Mouse (Mus musculus): ENCODE results near the gene Git1. TPM values are rescaled to one million over a fixed set of nuclear protein-coding genes. Genes with fewer than 3 reads are reported as not detected.

Gene Git1
- 1.8 and 1.9 TPM in 2 replicates for polyA plus RNA-seq (2015; fragmentation: Nextera tagmentation; extraction: Ambion mirVana)

GRCm38 (mm10) chr11:77493512-77494343 is at the start of gene Git1:
Gene Git1 (plus strand): TSS chr11:77493562.
- ATAC-seq (ENCODE audit: low read depth) (no peak; the same call in 1 of the 2 replicates), DNase-seq (peak; percentile 54)
- WGBS (ENCODE audit: insufficient replicate concordance): under 1% methylated on average over 67 of the region's 74 CpGs
- Histone ChIP-seq H3K4me1 (replicated peaks) (peaks cover 89% of the 10 kb centered on the region), H3K9me3 (replicated peaks) (no peaks in the 10 kb centered on the region), H3K27ac (peak within 1 kb of the TSS; percentile 81), H3K4me3 (replicated peaks) (peak within 1 kb of the TSS; percentile 87), H3K27me3 (peaks cover 24% of the 10 kb centered on the region), H3K36me3 (no peaks in the 10 kb centered on the region), H3K9ac (peak within 1 kb of the TSS; percentile 88), H3K4me2 (peak within 1 kb of the TSS; percentile 98)

- Histone ChIP-seq H3K36me3 (peaks cover 20% of the 10 kb centered on the region), H3K9ac (no peak overlapping the region), H3K4me1 (replicated peaks) (peaks cover 26% of the 10 kb centered on the region), H3K4me3 (replicated peaks) (no peak overlapping the region), H3K27ac (no peak overlapping the region), H3K4me2 (no peak overlapping the region), H3K9me3 (replicated peaks) (no peaks in the 10 kb centered on the region), H3K27me3 (no peaks in the 10 kb centered on the region)
- DNase-seq (no peak), ATAC-seq (ENCODE audit: low read depth) (no peak)
- 50% methylated on average over 2 of the region's 2 CpGs for WGBS (ENCODE audit: insufficient replicate concordance)
Observed at GRCm38 (mm10) chr11:77444939-77445338, 48.4 kb upstream of the Git1 start.

- ATAC-seq (ENCODE audit: low read depth) (peak; percentile 92), DNase-seq (peak; percentile 61)
- Histone ChIP-seq H3K36me3 (peaks cover 13% of the 10 kb centered on the region), H3K9ac (no peak overlapping the region), H3K4me1 (replicated peaks) (peaks cover 21% of the 10 kb centered on the region), H3K4me2 (no peak overlapping the region), H3K27ac (peak overlapping the region; percentile 59; the same call in 1 of the 2 replicates), H3K9me3 (replicated peaks) (no peaks in the 10 kb centered on the region), H3K27me3 (no peaks in the 10 kb centered on the region), H3K4me3 (replicated peaks) (no peak overlapping the region)
- WGBS (ENCODE audit: insufficient replicate concordance): 13% methylated on average over 6 of the region's 6 CpGs
Observed at GRCm38 (mm10) chr11:77446628-77447041, 46.7 kb upstream of the Git1 start.

GRCm38 (mm10) chr11:77449224-77449623 is 44.1 kb upstream of the Git1 start:
- H3K9me3 ChIP-seq (replicated peaks): no peaks in the 10 kb centered on the region
- no peaks in the 10 kb centered on the region for H3K27me3 ChIP-seq
- peaks cover 21% of the 10 kb centered on the region for H3K4me1 ChIP-seq (replicated peaks)
- peaks cover 20% of the 10 kb centered on the region for H3K36me3 ChIP-seq
- H3K9ac ChIP-seq: no peak overlapping the region
- DNase-seq (no peak), ATAC-seq (ENCODE audit: low read depth) (no peak)
- WGBS (ENCODE audit: insufficient replicate concordance): 74% methylated on average over 7 of the region's 7 CpGs
- H3K4me3 ChIP-seq (replicated peaks): no peak overlapping the region
- no peak overlapping the region for H3K27ac ChIP-seq
- H3K4me2 ChIP-seq: no peak overlapping the region

GRCm38 (mm10) chr11:77451670-77452069 is 41.7 kb upstream of the Git1 start:
- no peak overlapping the region for H3K9ac ChIP-seq
- H3K4me1 ChIP-seq (replicated peaks): peaks cover 7% of the 10 kb centered on the region
- no peak overlapping the region for H3K4me3 ChIP-seq (replicated peaks)
- peaks cover 33% of the 10 kb centered on the region for H3K36me3 ChIP-seq
- H3K4me2 ChIP-seq: no peak overlapping the region
- no peak overlapping the region for H3K27ac ChIP-seq
- no peaks in the 10 kb centered on the region for H3K9me3 ChIP-seq (replicated peaks)
- H3K27me3 ChIP-seq: no peaks in the 10 kb centered on the region
- 83% methylated on average over 2 of the region's 2 CpGs for WGBS (ENCODE audit: insufficient replicate concordance)
- no peak for ATAC-seq (ENCODE audit: low read depth)
- no peak for DNase-seq

- DNase-seq (no peak), ATAC-seq (ENCODE audit: low read depth) (no peak)
- H3K27me3 ChIP-seq: no peaks in the 10 kb centered on the region
- no peak overlapping the region for H3K9ac ChIP-seq
- peaks cover 33% of the 10 kb centered on the region for H3K36me3 ChIP-seq
- no peaks in the 10 kb centered on the region for H3K4me1 ChIP-seq (replicated peaks)
- H3K4me3 ChIP-seq (replicated peaks): no peak overlapping the region
- no peak overlapping the region for H3K27ac ChIP-seq
- no peaks in the 10 kb centered on the region for H3K9me3 ChIP-seq (replicated peaks)
- 79% methylated on average over 2 of the region's 2 CpGs for WGBS (ENCODE audit: insufficient replicate concordance)
- H3K4me2 ChIP-seq: no peak overlapping the region
Observed at GRCm38 (mm10) chr11:77453388-77453787, 40.0 kb upstream of the Git1 start.

- Histone ChIP-seq H3K4me1 (replicated peaks) (no peaks in the 10 kb centered on the region), H3K27me3 (peaks cover 8% of the 10 kb centered on the region), H3K27ac (no peak overlapping the region), H3K9me3 (replicated peaks) (no peaks in the 10 kb centered on the region), H3K36me3 (peaks cover 23% of the 10 kb centered on the region), H3K9ac (no peak overlapping the region), H3K4me3 (replicated peaks) (no peak overlapping the region), H3K4me2 (no peak overlapping the region)
- no peak for DNase-seq
- no peak for ATAC-seq (ENCODE audit: low read depth)
- WGBS (ENCODE audit: insufficient replicate concordance): 79% methylated on average over 9 of the region's 9 CpGs
Observed at GRCm38 (mm10) chr11:77455770-77456510, 37.4 kb upstream of the Git1 start.

GRCm38 (mm10) chr11:77456866-77457265 is 36.5 kb upstream of the Git1 start:
- no peak overlapping the region for H3K27ac ChIP-seq
- H3K9ac ChIP-seq: no peak overlapping the region
- H3K4me2 ChIP-seq: no peak overlapping the region
- H3K4me3 ChIP-seq (replicated peaks): no peak overlapping the region
- peaks cover 23% of the 10 kb centered on the region for H3K36me3 ChIP-seq
- no peaks in the 10 kb centered on the region for H3K9me3 ChIP-seq (replicated peaks)
- peaks cover 17% of the 10 kb centered on the region for H3K27me3 ChIP-seq
- WGBS (ENCODE audit: insufficient replicate concordance): 71% methylated on average over 6 of the region's 6 CpGs
- ATAC-seq (ENCODE audit: low read depth): no peak
- H3K4me1 ChIP-seq (replicated peaks): peaks cover 1% of the 10 kb centered on the region
- no peak for DNase-seq

GRCm38 (mm10) chr11:77461856-77462255 is 31.5 kb upstream of the Git1 start:
- no peak for DNase-seq
- WGBS (ENCODE audit: insufficient replicate concordance): 6% methylated on average over 6 of the region's 6 CpGs
- Histone ChIP-seq H3K4me2 (peak overlapping the region; percentile 80), H3K4me3 (replicated peaks) (peak overlapping the region; percentile 59), H3K27me3 (peaks cover 67% of the 10 kb centered on the region), H3K4me1 (replicated peaks) (peaks cover 14% of the 10 kb centered on the region), H3K9me3 (replicated peaks) (no peaks in the 10 kb centered on the region), H3K36me3 (no peaks in the 10 kb centered on the region), H3K27ac (no peak overlapping the region), H3K9ac (peak overlapping the region; percentile 41)
- ATAC-seq (ENCODE audit: low read depth): no peak

GRCm38 (mm10) chr11:77462283-77463100 is 30.9 kb upstream of the Git1 start, which contains the start of gene Coro6:
Gene Coro6 (plus strand): TSS chr11:77462411.
- peak; percentile 62 for ATAC-seq (ENCODE audit: low read depth)
- H3K9ac ChIP-seq: peak within 1 kb of the TSS; percentile 41
- H3K4me2 ChIP-seq: peak within 1 kb of the TSS; percentile 80

GRCm38 (mm10) chr11:77463101-77463445 is 30.3 kb upstream of the Git1 start:
- no peak for DNase-seq
- 39% methylated on average over 8 of the region's 8 CpGs for WGBS (ENCODE audit: insufficient replicate concordance)
- Histone ChIP-seq H3K4me3 (replicated peaks) (peak overlapping the region; percentile 59), H3K9me3 (replicated peaks) (no peaks in the 10 kb centered on the region), H3K9ac (peak overlapping the region; percentile 41; the same call in 1 of the 2 replicates), H3K4me1 (replicated peaks) (peaks cover 23% of the 10 kb centered on the region), H3K4me2 (peak overlapping the region; percentile 80), H3K27ac (no peak overlapping the region), H3K27me3 (peaks cover 79% of the 10 kb centered on the region), H3K36me3 (no peaks in the 10 kb centered on the region)
- no peak for ATAC-seq (ENCODE audit: low read depth)

More at GRCm38 (mm10) chr11:77462283-77463100, 30.9 kb upstream of the Git1 start, which contains the start of gene Coro6:
- Histone ChIP-seq H3K36me3 (no peaks in the 10 kb centered on the region), H3K27me3 (peaks cover 74% of the 10 kb centered on the region), H3K4me3 (replicated peaks) (peak within 1 kb of the TSS; percentile 59), H3K4me1 (replicated peaks) (peaks cover 18% of the 10 kb centered on the region), H3K27ac (no peak within 1 kb of the TSS), H3K9me3 (replicated peaks) (no peaks in the 10 kb centered on the region)
- DNase-seq: peak; percentile 47
- WGBS (ENCODE audit: insufficient replicate concordance): under 1% methylated on average over 71 of the region's 73 CpGs

Measured in liver, embryonic 13.5 days (tissue).